Mouse (Mus musculus) MEL (cell line): Measurements from ENCODE around the gene Gm12248. TPM values are rescaled to one million over a fixed set of nuclear protein-coding genes. Genes with fewer than 3 reads are reported as not detected.

Experiments used
- DNase-seq: peaks from one replicate; pipeline ENCODE4 v3.0.0; 2011; ENCODE audit warnings: low read depth, low spot score
- H3K27ac ChIP-seq: 2 replicates; pipeline ENCODE4 v1.5.1; 2012; ENCODE audit warnings: low read depth, mild to moderate bottlenecking, control low read depth, low read length, moderate library complexity; ENCODE audit not compliant: control insufficient read depth
- H3K27me3 ChIP-seq, 2 experiments: fragments of 150-350 bp in 1 of 2; sonication (generic) in 1 of 2; 2 replicates each; pipeline ENCODE4 v1.6.1; 2012; ENCODE audit warnings: low read length in 2 of 2, mild to moderate bottlenecking in 2 of 2, improper control_type of control experiment in 1 of 2, moderate library complexity in 1 of 2; ENCODE audit not compliant: insufficient read depth in 2 of 2, control insufficient read depth in 1 of 2
- H3K36me3 ChIP-seq, 2 experiments: 2 replicates each; pipeline ENCODE4 v1.6.1; 2012 to 2014; ENCODE audit warnings: low read length in 2 of 2, improper control_type of control experiment in 1 of 2, inconsistent platforms in 1 of 2, mild to moderate bottlenecking in 1 of 2; ENCODE audit not compliant: insufficient read depth in 2 of 2, control insufficient read depth in 1 of 2
- H3K4me1 ChIP-seq, 2 experiments: fragments of 150-350 bp in 1 of 2; sonication (generic) in 1 of 2; 2 replicates each; pipeline ENCODE4 v1.6.1; 2012; ENCODE audit warnings: low read length in 2 of 2, improper control_type of control experiment in 1 of 2, mild to moderate bottlenecking in 1 of 2; ENCODE audit not compliant: insufficient read depth in 2 of 2, control insufficient read depth in 1 of 2
- H3K4me3 ChIP-seq, 2 experiments: fragments of 150-350 bp in 1 of 2; sonication (generic) in 1 of 2; 2 replicates each; pipeline ENCODE4 v1.5.1; 2012; ENCODE audit warnings: low read depth in 2 of 2, low read length in 2 of 2, mild to moderate bottlenecking in 2 of 2, moderate library complexity in 2 of 2, control low read depth in 1 of 2, improper control_type of control experiment in 1 of 2; ENCODE audit not compliant: control insufficient read depth in 1 of 2, insufficient read depth in 1 of 2
- H3K79me2 ChIP-seq: 2 replicates; pipeline ENCODE4 v1.6.1; 2012; ENCODE audit warnings: mild to moderate bottlenecking, low read length, moderate library complexity; ENCODE audit not compliant: control insufficient read depth, poor library complexity, insufficient read depth
- H3K9ac ChIP-seq: 2 replicates; pipeline ENCODE4 v1.6.1; 2012; ENCODE audit warnings: low read depth, mild to moderate bottlenecking, control low read depth, low read length, moderate library complexity; ENCODE audit not compliant: control insufficient read depth, poor library complexity, severe bottlenecking
- H3K9me3 ChIP-seq: fragments of 150-350 bp; sonication (generic); replicated peaks from 2 replicates; pipeline ENCODE4 v1.6.1; 2012; ENCODE audit warnings: mild to moderate bottlenecking, low read length, improper control_type of control experiment, moderate library complexity; ENCODE audit not compliant: insufficient read depth
- CHD2 ChIP-seq: IDR thresholded peaks from 2 replicates; pipeline ENCODE4 v1.6.1; 2011; ENCODE audit warnings: low read length, improper control_type of control experiment
- CTCF ChIP-seq, 3 experiments: IDR thresholded peaks in 2 of 3; conservative IDR thresholded peaks in 1 of 3; 2 replicates each; pipeline ENCODE4 v1.5.1; 2011 to 2012; ENCODE audit warnings: low read length in 3 of 3, low read depth in 2 of 3, mild to moderate bottlenecking in 2 of 3, improper control_type of control experiment in 1 of 3, inconsistent platforms in 1 of 3, mixed read lengths in 1 of 3, moderate library complexity in 1 of 3; ENCODE audit not compliant: control insufficient read depth in 1 of 3, insufficient read depth in 1 of 3, poor library complexity in 1 of 3, severe bottlenecking in 1 of 3
- EP300 ChIP-seq, 2 experiments: IDR thresholded peaks; 2 replicates each; pipeline ENCODE4 v1.6.1; 2011; ENCODE audit warnings: improper control_type of control experiment in 2 of 2, low read length in 2 of 2, low read depth in 1 of 2, mild to moderate bottlenecking in 1 of 2
- GABPA ChIP-seq: IDR thresholded peaks from 2 replicates; pipeline ENCODE4 v1.6.1; 2012; ENCODE audit warnings: low read depth, mild to moderate bottlenecking, inconsistent platforms, low read length, improper control_type of control experiment, moderate library complexity
- MAFK ChIP-seq: IDR thresholded peaks from 2 replicates; pipeline ENCODE4 v1.6.1; 2011; ENCODE audit warnings: low read depth, mild to moderate bottlenecking, low read length, improper control_type of control experiment, borderline replicate concordance
- MAZ ChIP-seq: IDR thresholded peaks from 2 replicates; pipeline ENCODE4 v1.6.1; 2012; ENCODE audit warnings: low read depth, mild to moderate bottlenecking, inconsistent platforms, low read length, improper control_type of control experiment
- MXI1 ChIP-seq: IDR thresholded peaks from 2 replicates; pipeline ENCODE4 v1.6.1; 2011; ENCODE audit warnings: mild to moderate bottlenecking, low read depth, low read length, improper control_type of control experiment
- MYC ChIP-seq: IDR thresholded peaks from 2 replicates; pipeline ENCODE4 v1.6.1; 2011; ENCODE audit warnings: low read depth, mild to moderate bottlenecking, low read length, improper control_type of control experiment, moderate library complexity
- POLR2A ChIP-seq, 2 experiments: IDR thresholded peaks; 2 replicates each; pipeline ENCODE4 v1.6.1; 2011 to 2012; ENCODE audit warnings: low read length in 2 of 2, mild to moderate bottlenecking in 2 of 2, control low read depth in 1 of 2, improper control_type of control experiment in 1 of 2, low read depth in 1 of 2, moderate library complexity in 1 of 2; ENCODE audit not compliant: control insufficient read depth in 1 of 2, insufficient read depth in 1 of 2, poor library complexity in 1 of 2
- POLR2AphosphoS2 ChIP-seq: IDR thresholded peaks from 2 replicates; pipeline ENCODE4 v1.6.1; 2011; ENCODE audit warnings: low read length, improper control_type of control experiment
- RAD21 ChIP-seq: IDR thresholded peaks from 2 replicates; pipeline ENCODE4 v1.6.1; 2011; ENCODE audit warnings: mild to moderate bottlenecking, low read depth, low read length, improper control_type of control experiment
- SIN3A ChIP-seq: IDR thresholded peaks from 2 replicates; pipeline ENCODE4 v1.6.1; 2012; ENCODE audit warnings: low read length, improper control_type of control experiment, inconsistent platforms
- SMC3 ChIP-seq: IDR thresholded peaks from 2 replicates; pipeline ENCODE4 v1.6.1; 2011; ENCODE audit warnings: low read depth, low read length, improper control_type of control experiment
- TAL1 ChIP-seq: IDR thresholded peaks from 2 replicates; pipeline ENCODE4 v1.6.1; 2012; ENCODE audit warnings: mild to moderate bottlenecking, inconsistent platforms, low read length, moderate library complexity, mixed read lengths
- TCF12 ChIP-seq: IDR thresholded peaks from 2 replicates; pipeline ENCODE4 v1.6.1; 2014; ENCODE audit warnings: low read depth, mild to moderate bottlenecking, inconsistent platforms, low read length, improper control_type of control experiment, moderate library complexity
- USF1 ChIP-seq: IDR thresholded peaks from 2 replicates; pipeline ENCODE4 v1.6.1; 2014; ENCODE audit warnings: low read depth, mild to moderate bottlenecking, inconsistent platforms, low read length, improper control_type of control experiment, moderate library complexity
- USF2 ChIP-seq, 2 experiments: IDR thresholded peaks; 2 replicates each; pipeline ENCODE4 v1.6.1; 2011 to 2012; ENCODE audit warnings: improper control_type of control experiment in 2 of 2, low read length in 2 of 2, borderline replicate concordance in 1 of 2, inconsistent platforms in 1 of 2, low read depth in 1 of 2, mild to moderate bottlenecking in 1 of 2; ENCODE audit not compliant: insufficient read depth in 1 of 2
- ZC3H11A ChIP-seq: IDR thresholded peaks from 2 replicates; pipeline ENCODE4 v1.6.1; 2012; ENCODE audit warnings: low read depth, mild to moderate bottlenecking, inconsistent platforms, low read length, improper control_type of control experiment
- ZKSCAN1 ChIP-seq: IDR thresholded peaks from 2 replicates; pipeline ENCODE4 v1.6.1; 2012; ENCODE audit warnings: low read depth, mild to moderate bottlenecking, inconsistent platforms, low read length, improper control_type of control experiment, moderate library complexity
- ZNF384 ChIP-seq: IDR thresholded peaks from 2 replicates; pipeline ENCODE4 v1.6.1; 2012; ENCODE audit warnings: low read depth, mild to moderate bottlenecking, inconsistent platforms, low read length, improper control_type of control experiment
- polyA plus RNA-seq, 2 experiments: library from polyadenylated mRNA; stranded (reverse) in 1 of 2; unstranded in 1 of 2; fragments of >175 nt in 1 of 2; fragments of >200 nt in 1 of 2; gene quantifications; 2 replicates each; pipeline versions ENCODE4 v1.2.1 to v1.2.4; 2012; ENCODE audit warnings: low replicate concordance in 2 of 2, low read depth in 1 of 2; ENCODE audit not compliant: insufficient read length in 2 of 2, insufficient read depth in 1 of 2, missing spikeins in 1 of 2
- total RNA-seq: library from RNA; depleted of rRNA; stranded (reverse); fragments of 300-350 nt; gene quantifications from 2 replicates; pipeline ENCODE4 v1.2.3, GENCODE M21; 2012

Gm12248 gene
- total and polyA plus RNA-seq, 3 experiments = 0.12 to 0.65 TPM; not detected in 1

- no peak for TF ChIP-seq CTCF (IDR thresholded peaks at IDR 0.05 in 2 of 3, conservative IDR thresholded peaks at IDR 0.05 in 1 of 3; ENCODE audit: control insufficient read depth in 1 of 3, insufficient read depth in 1 of 3, low read depth in 2 of 3, low read length in 3 of 3, poor library complexity in 1 of 3, severe bottlenecking in 1 of 3)
- no peak for TF ChIP-seq ZC3H11A
- peak; percentile 51 for TF ChIP-seq ZNF384
- TF ChIP-seq SIN3A = peak; percentile 59
- TF ChIP-seq, all 39 proteins: peak for 16
These were observed 9.8 kb upstream of the Gm12248 start (continued) for GRCm38 (mm10) chr11:58102581-58103343.

GRCm38 (mm10) chr11:58102146-58102545 lies 9.2 kb upstream of the Gm12248 start:
- Histone ChIP-seq H3K4me1 (peaks cover 9 to 16% of the 10 kb centered on the region in 2 experiments), H3K79me2 (peaks cover 34% of the 10 kb centered on the region), H3K4me3 (peak overlapping the region in 1 of 2 experiments; percentile 69; a peak in 1 of 4 replicates), H3K36me3 (peaks cover 0 to 19% of the 10 kb centered on the region in 2 experiments; a peak in 2 of 4 replicates), H3K27ac (no peak overlapping the region; the same call in 1 of the 2 replicates), H3K27me3 (no peaks in the 10 kb centered on the region), H3K9ac (no peak overlapping the region), H3K9me3 (no peaks in the 10 kb centered on the region)
- DNase-seq = no peak
- TF ChIP-seq SIN3A (no peak), TCF12 (no peak), TAL1 (no peak)

GRCm38 (mm10) chr11:58101194-58101720 lies 8.3 kb upstream of the Gm12248 start:
- Histone ChIP-seq H3K4me3 (no peak overlapping the region), H3K27me3 (no peaks in the 10 kb centered on the region), H3K9ac (peak overlapping the region; percentile 37), H3K79me2 (peaks cover 32% of the 10 kb centered on the region), H3K36me3 (peaks cover 0 to 19% of the 10 kb centered on the region in 2 experiments; a peak in 2 of 4 replicates), H3K27ac (peak overlapping the region; percentile 53), H3K4me1 (peaks cover 9 to 16% of the 10 kb centered on the region in 2 experiments), H3K9me3 (no peaks in the 10 kb centered on the region)
- TF ChIP-seq USF2 (IDR thresholded peaks at IDR 0.05; ENCODE audit: borderline replicate concordance in 1 of 2, insufficient read depth in 1 of 2, low read depth in 1 of 2, low read length in 2 of 2) = no peak
- TF ChIP-seq MXI1 = no peak
- TF ChIP-seq MAZ = no peak
- TF ChIP-seq POLR2A (IDR thresholded peaks at IDR 0.05; ENCODE audit: control insufficient read depth in 1 of 2, insufficient read depth in 1 of 2, low read depth in 1 of 2, low read length in 2 of 2, poor library complexity in 1 of 2) = no peak
- TF ChIP-seq SMC3 = 0 out of 2 replicates have a peak, but pooled peaks have one; percentile 6
- no peak for TF ChIP-seq POLR2AphosphoS2
- no peak for TF ChIP-seq RAD21
- TF ChIP-seq MYC = no peak
- no peak for TF ChIP-seq USF1
- peak; percentile 91 for TF ChIP-seq ZNF384
- no peak for TF ChIP-seq ZKSCAN1
- no peak for TF ChIP-seq MAFK
- no peak; a peak in 1 of 4 replicates for TF ChIP-seq EP300 (IDR thresholded peaks at IDR 0.05; ENCODE audit: low read depth in 1 of 2, low read length in 2 of 2)
- TF ChIP-seq GABPA = no peak
- TF ChIP-seq CHD2 = no peak
- DNase-seq = peak; percentile 48
